Mouse (Mus musculus) G1E (cell line): ENCODE results near the gene D17Wsu92e. TPM values are rescaled to one million over a fixed set of nuclear protein-coding genes. Genes with fewer than 3 reads are reported as not detected.

Experiments
- ATAC-seq: 2 replicates; pipeline ENCODE4 v1.8.0; 2016; ENCODE audit warnings: mild to moderate bottlenecking; ENCODE audit not compliant: insufficient number of reproducible peaks, poor library complexity, low FRiP score, severe bottlenecking; ENCODE audit errors: extremely low read depth
- DNase-seq: peaks from one replicate; pipeline ENCODE4 v3.0.0; 2012; ENCODE audit warnings: low spot score
- H3K27me3 ChIP-seq: 2 replicates; pipeline ENCODE4 v1.6.1; 2012; ENCODE audit warnings: mild to moderate bottlenecking, low read length, inconsistent platforms; ENCODE audit not compliant: insufficient read depth
- H3K36me3 ChIP-seq: replicated peaks from 2 replicates; pipeline ENCODE3; 2012; ENCODE audit warnings: mild to moderate bottlenecking, inconsistent platforms
- H3K4me1 ChIP-seq: 2 replicates; pipeline ENCODE4 v1.6.1; 2012; ENCODE audit warnings: low read depth, low read length, inconsistent platforms, mixed read lengths; ENCODE audit not compliant: insufficient read depth
- H3K4me3 ChIP-seq: 2 replicates; pipeline ENCODE4 v1.5.1; 2012; ENCODE audit warnings: low read depth, mild to moderate bottlenecking, inconsistent platforms, low read length, moderate library complexity, mixed read lengths
- H3K9me3 ChIP-seq: replicated peaks from 2 replicates; pipeline ENCODE4 v1.6.1; 2012; ENCODE audit warnings: inconsistent platforms
- CTCF ChIP-seq: IDR thresholded peaks from 2 replicates; pipeline ENCODE4 v1.5.1; 2012; ENCODE audit warnings: low read depth, low read length, inconsistent platforms, mixed read lengths
- GATA1 ChIP-seq: IDR thresholded peaks from 2 replicates; pipeline ENCODE4 v1.6.1; 2012; ENCODE audit warnings: borderline replicate concordance, low read length, inconsistent platforms, mixed read lengths
- GATA2 ChIP-seq: IDR thresholded peaks from 2 replicates; pipeline ENCODE4 v1.6.1; 2012; ENCODE audit warnings: low read depth, low read length, inconsistent platforms, borderline replicate concordance
- POLR2AphosphoS5 ChIP-seq: IDR thresholded peaks from 2 replicates; pipeline ENCODE4 v1.6.1; 2012; ENCODE audit warnings: low read depth, low read length, inconsistent platforms; ENCODE audit not compliant: insufficient replicate concordance
- TAL1 ChIP-seq: conservative IDR thresholded peaks from 2 replicates; pipeline ENCODE4 v1.6.1; 2012; ENCODE audit warnings: low read depth, low read length, inconsistent platforms, mixed read lengths
- polyA plus RNA-seq: library from polyadenylated mRNA; stranded (reverse); fragments of >175 nt; gene quantifications from 2 replicates; pipeline ENCODE4 v1.2.3, GENCODE M21; 2012
- total RNA-seq, 2 experiments: library from RNA; stranded (forward) in 1 of 2; stranded (reverse) in 1 of 2; fragments of 200-1000 nt in 1 of 2; fragments of >200 nt in 1 of 2; fragmentation: Nextera tagmentation in 1 of 2; gene quantifications; 2 replicates each; pipeline ENCODE4 v1.2.3; 2014 to 2017

Gene D17Wsu92e
- total and polyA plus RNA-seq, 3 experiments, result 60.2 to 84.4 (median 65.3) TPM

GRCm38 (mm10) chr17:27790976-27791375, 29.5 kb downstream of the D17Wsu92e start:
- peaks cover 88% of the 10 kb centered on the region for H3K36me3 ChIP-seq
- no peak for ATAC-seq
- peaks cover 13% of the 10 kb centered on the region for H3K4me1 ChIP-seq
- no peaks in the 10 kb centered on the region for H3K27me3 ChIP-seq
- no peak overlapping the region for H3K4me3 ChIP-seq
- TF ChIP-seq GATA1 (no peak), GATA2 (no peak), CTCF (no peak), TAL1 (no peak)
- no peaks in the 10 kb centered on the region for H3K9me3 ChIP-seq
- DNase-seq, result no peak

GRCm38 (mm10) chr17:27790015-27790414, 30.4 kb downstream of the D17Wsu92e start:
- ATAC-seq, result no peak
- no peak for DNase-seq
- Histone ChIP-seq H3K27me3 (no peaks in the 10 kb centered on the region), H3K4me1 (peaks cover 11% of the 10 kb centered on the region), H3K36me3 (peaks cover 88% of the 10 kb centered on the region), H3K4me3 (no peak overlapping the region), H3K9me3 (no peaks in the 10 kb centered on the region)
- TF ChIP-seq GATA2 (no peak), CTCF (no peak), POLR2AphosphoS5 (no peak), GATA1 (no peak), TAL1 (no peak)

- no peaks in the 10 kb centered on the region for H3K9me3 ChIP-seq
- ATAC-seq (no peak), DNase-seq (no peak)
- no peak for TF ChIP-seq GATA2
- no peaks in the 10 kb centered on the region for H3K27me3 ChIP-seq
- peaks cover 11% of the 10 kb centered on the region for H3K4me1 ChIP-seq
- H3K4me3 ChIP-seq, result no peak overlapping the region
- peaks cover 89% of the 10 kb centered on the region for H3K36me3 ChIP-seq
Observed at GRCm38 (mm10) chr17:27788456-27789172, 31.8 kb downstream of the D17Wsu92e start.

GRCm38 (mm10) chr17:27783567-27783966, 36.9 kb downstream of the D17Wsu92e start:
- Histone ChIP-seq H3K9me3 (no peaks in the 10 kb centered on the region), H3K4me1 (peaks cover 11% of the 10 kb centered on the region), H3K4me3 (no peak overlapping the region), H3K36me3 (peaks cover 90% of the 10 kb centered on the region), H3K27me3 (no peaks in the 10 kb centered on the region)
- TF ChIP-seq TAL1 (no peak), GATA2 (no peak), GATA1 (no peak), CTCF (no peak), POLR2AphosphoS5 (no peak)
- ATAC-seq (no peak), DNase-seq (no peak)

- TF ChIP-seq TAL1 (no peak), GATA2 (no peak), CTCF (no peak), POLR2AphosphoS5 (no peak), GATA1 (no peak)
- Histone ChIP-seq H3K4me1 (peaks cover 22% of the 10 kb centered on the region), H3K4me3 (no peak overlapping the region), H3K36me3 (peaks cover 93% of the 10 kb centered on the region), H3K27me3 (no peaks in the 10 kb centered on the region), H3K9me3 (no peaks in the 10 kb centered on the region)
- DNase-seq (no peak), ATAC-seq (no peak)
Observed at GRCm38 (mm10) chr17:27781059-27781687, 39.3 kb downstream of the D17Wsu92e start.

- ATAC-seq, result no peak
- no peak for TF ChIP-seq GATA2
- TF ChIP-seq POLR2AphosphoS5, result no peak
- no peak for TF ChIP-seq GATA1
- no peak for TF ChIP-seq TAL1
- no peak for TF ChIP-seq CTCF
- H3K27me3 ChIP-seq, result no peaks in the 10 kb centered on the region
- H3K9me3 ChIP-seq, result no peaks in the 10 kb centered on the region
- H3K36me3 ChIP-seq, result peaks cover 95% of the 10 kb centered on the region
- H3K4me3 ChIP-seq, result no peak overlapping the region
- no peak for DNase-seq
- peaks cover 22% of the 10 kb centered on the region for H3K4me1 ChIP-seq
Observed at GRCm38 (mm10) chr17:27779755-27780154, 40.7 kb downstream of the D17Wsu92e start.
